Mouse (Mus musculus): Measurements from ENCODE around the gene Ccdc187. TPM values are rescaled to one million over a fixed set of nuclear protein-coding genes. Genes with fewer than 3 reads are reported as not detected.

Ccdc187 gene
- polyA plus RNA-seq, 1 experiment from 2014 or later = 0.19 TPM

DNA sequence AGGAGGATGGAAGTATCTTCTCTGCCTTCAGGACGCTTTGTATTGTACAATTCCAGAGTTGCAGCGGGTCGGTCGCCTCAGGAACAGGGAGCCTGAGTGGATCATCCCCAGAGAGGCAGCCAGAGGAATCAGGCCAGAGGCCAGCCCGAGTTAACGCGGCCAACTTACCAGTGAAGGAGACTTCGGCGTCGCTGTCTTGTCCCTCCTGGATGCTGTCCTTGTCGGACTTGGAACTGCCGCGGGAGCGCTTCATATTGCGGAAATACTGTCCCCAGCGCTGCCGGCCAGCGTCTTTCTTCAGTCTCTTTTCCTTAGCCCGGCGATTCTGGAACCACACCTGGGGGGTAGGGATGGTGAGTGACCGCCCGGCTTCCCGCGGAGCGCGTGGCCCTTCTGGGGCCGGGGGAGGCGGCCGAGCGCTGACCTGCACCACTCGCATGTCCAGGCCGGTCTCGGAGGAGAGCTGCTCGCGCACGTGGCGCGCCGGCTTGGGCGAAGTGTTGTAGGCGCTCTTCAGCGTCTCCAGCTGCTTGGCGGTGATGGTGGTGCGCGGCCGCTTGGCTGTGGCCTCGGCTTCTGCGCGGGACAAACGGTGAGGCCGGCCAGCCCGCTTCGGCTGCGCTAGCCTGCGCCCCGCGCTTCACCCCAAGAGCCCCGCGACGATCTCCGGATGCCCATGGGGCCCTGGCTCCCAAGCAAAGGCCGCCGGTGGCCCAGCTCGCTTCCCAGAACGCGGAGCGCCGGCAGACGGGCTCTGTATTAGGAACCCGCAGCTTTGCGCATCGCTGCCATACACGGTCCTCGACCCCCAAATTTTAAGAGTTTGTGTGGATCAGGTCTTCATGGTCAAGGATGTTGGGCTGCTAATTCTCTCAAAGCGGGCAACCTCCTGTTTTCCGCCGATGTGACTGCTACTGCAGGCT is 92.2 kb downstream of the Ccdc187 start:
- Histone ChIP-seq H3K27me3 (replicated peaks; ENCODE audit: control insufficient read depth, insufficient read depth, low read length) (peaks cover 92% of the 10 kb centered on the region), H3K4me1 (ENCODE audit: control insufficient read depth, insufficient read depth, low read depth, low read length) (peaks cover 21% of the 10 kb centered on the region), H3K27ac (ENCODE audit: low read depth, low read length) (no peak overlapping the region), H3K36me3 (ENCODE audit: control insufficient read depth, insufficient read depth, low read length) (no peaks in the 10 kb centered on the region), H3K4me3 (ENCODE audit: low read length) (peak overlapping the region; percentile 32), H3K9ac (ENCODE audit: low read depth, low read length) (peak overlapping the region; percentile 9), H3K4me2 (ENCODE audit: low read length) (peak overlapping the region; percentile 53), H3K9me3 (ENCODE audit: control insufficient read depth, low read length) (no peaks in the 10 kb centered on the region)
- WGBS = under 1% methylated on average over 75 of the region's 77 CpGs
- ATAC-seq = no peak

DNA sequence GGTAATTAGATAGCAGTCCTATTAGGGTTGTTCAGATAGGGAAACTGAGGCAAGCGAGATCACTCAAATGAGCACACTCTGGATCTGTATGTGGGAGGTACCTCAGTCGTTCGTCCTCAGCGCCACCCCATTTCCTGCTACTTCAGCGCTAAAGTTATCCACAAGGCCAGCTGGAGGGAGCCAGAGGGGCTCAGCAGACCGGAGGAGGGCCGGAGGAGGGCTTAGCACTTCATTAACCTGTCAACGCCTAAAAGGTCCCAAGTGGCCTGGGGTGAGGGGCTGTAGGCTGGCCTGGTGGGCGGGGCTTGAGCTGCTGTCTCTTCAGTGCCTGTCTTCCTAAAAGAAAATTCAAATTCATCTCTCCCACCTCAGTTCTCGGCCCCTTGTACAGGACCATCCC is 95.9 kb downstream of the Ccdc187 start:
- peaks cover 18% of the 10 kb centered on the region for H3K4me1 ChIP-seq (ENCODE audit: control insufficient read depth, insufficient read depth, low read depth, low read length)
- no peak overlapping the region for H3K27ac ChIP-seq (ENCODE audit: low read depth, low read length)
- H3K4me3 ChIP-seq (ENCODE audit: low read length) = no peak overlapping the region
- H3K36me3 ChIP-seq (ENCODE audit: control insufficient read depth, insufficient read depth, low read length) = no peaks in the 10 kb centered on the region
- H3K9ac ChIP-seq (ENCODE audit: low read depth, low read length) = no peak overlapping the region
- no peaks in the 10 kb centered on the region for H3K9me3 ChIP-seq (ENCODE audit: control insufficient read depth, low read length)
- H3K27me3 ChIP-seq (replicated peaks; ENCODE audit: control insufficient read depth, insufficient read depth, low read length) = peaks cover 62% of the 10 kb centered on the region
- WGBS = 3% methylated on average over 10 of the region's 10 CpGs
- ATAC-seq = no peak
- H3K4me2 ChIP-seq (ENCODE audit: low read length) = no peak overlapping the region

DNA sequence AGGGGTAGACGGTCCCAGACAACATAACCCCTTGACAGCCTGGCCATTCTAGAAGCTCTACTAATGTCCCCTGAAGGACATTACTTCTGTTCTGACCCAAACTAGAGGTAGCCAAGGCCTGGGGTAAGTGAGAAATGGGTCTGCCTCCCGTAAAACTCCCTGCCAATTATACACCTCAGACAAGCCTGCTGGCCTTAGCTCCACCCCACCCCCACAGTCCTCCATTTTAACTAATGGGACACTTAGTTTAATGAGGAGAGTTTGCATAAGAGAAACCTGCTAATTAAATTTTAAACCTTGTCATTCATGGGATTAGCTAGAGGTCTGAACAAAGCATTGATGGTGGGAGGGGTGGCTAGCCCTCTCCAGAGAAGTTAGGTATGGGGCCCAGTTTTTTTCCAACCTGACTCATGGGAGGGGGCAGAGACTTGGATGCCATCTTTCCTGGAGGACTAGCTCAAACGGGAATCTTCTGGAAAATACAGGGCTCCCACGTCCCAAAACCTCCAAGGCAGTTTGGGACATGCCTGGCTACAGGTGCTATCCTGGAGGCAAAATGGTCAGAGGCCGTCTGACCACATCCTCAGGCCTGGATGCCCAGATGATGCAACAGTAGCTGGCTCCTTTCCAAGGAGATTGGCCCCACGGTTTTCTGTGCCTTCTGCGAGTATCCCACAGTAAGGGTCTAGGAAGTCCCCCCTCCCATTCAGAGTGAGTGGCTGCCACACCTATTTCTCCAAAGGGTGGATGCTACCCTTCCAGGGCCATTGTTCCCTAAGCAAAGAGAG is 99.6 kb downstream of the Ccdc187 start:
- Histone ChIP-seq H3K9ac (ENCODE audit: low read depth, low read length) (no peak overlapping the region), H3K4me1 (ENCODE audit: control insufficient read depth, insufficient read depth, low read depth, low read length) (peaks cover 6% of the 10 kb centered on the region), H3K4me3 (ENCODE audit: low read length) (no peak overlapping the region), H3K4me2 (ENCODE audit: low read length) (no peak overlapping the region), H3K27ac (ENCODE audit: low read depth, low read length) (no peak overlapping the region), H3K27me3 (replicated peaks; ENCODE audit: control insufficient read depth, insufficient read depth, low read length) (peaks cover 32% of the 10 kb centered on the region), H3K9me3 (ENCODE audit: control insufficient read depth, low read length) (no peaks in the 10 kb centered on the region), H3K36me3 (ENCODE audit: control insufficient read depth, insufficient read depth, low read length) (no peaks in the 10 kb centered on the region)
- no peak for ATAC-seq
- WGBS = 38% methylated on average over 7 of the region's 7 CpGs

Other genes with a start within 250 kb of the Ccdc187 start
- gene Nacc2, start 171.3 kb downstream of the Ccdc187 start, polyA plus RNA-seq (2015; fragmentation: Nextera tagmentation; extraction: Ambion mirVana) = 24.5 and 25.8 TPM in 2 replicates
- 3.3 and 4.5 TPM in 2 replicates for gene Lhx3, start 86.3 kb downstream of the Ccdc187 start, polyA plus RNA-seq (2015; fragmentation: Nextera tagmentation; extraction: Ambion mirVana)
- 15.3 and 16.7 TPM in 2 replicates for gene Qsox2, start 57.0 kb downstream of the Ccdc187 start, polyA plus RNA-seq (2015; fragmentation: Nextera tagmentation; extraction: Ambion mirVana)
- gene Gpsm1, start 21.0 kb upstream of the Ccdc187 start, polyA plus RNA-seq (2015; fragmentation: Nextera tagmentation; extraction: Ambion mirVana) = 177 and 185 TPM in 2 replicates
- gene Dnlz, start 57.6 kb upstream of the Ccdc187 start, polyA plus RNA-seq (2015; fragmentation: Nextera tagmentation; extraction: Ambion mirVana) = 30.1 and 32.6 TPM in 2 replicates
- 1.9 and 2.9 TPM in 2 replicates for gene Card9, start 66.4 kb upstream of the Ccdc187 start, polyA plus RNA-seq (2015; fragmentation: Nextera tagmentation; extraction: Ambion mirVana)
- gene Snapc4, start 86.1 kb upstream of the Ccdc187 start, polyA plus RNA-seq (2015; fragmentation: Nextera tagmentation; extraction: Ambion mirVana) = 29.1 and 36.4 TPM in 2 replicates
- gene Entr1, start 94.8 kb upstream of the Ccdc187 start, polyA plus RNA-seq (2015; fragmentation: Nextera tagmentation; extraction: Ambion mirVana) = 158 and 169 TPM in 2 replicates
- 96.0 and 98.9 TPM in 2 replicates for gene Pmpca, start 94.8 kb upstream of the Ccdc187 start, polyA plus RNA-seq (2015; fragmentation: Nextera tagmentation; extraction: Ambion mirVana)
- 24.9 and 25.6 TPM in 2 replicates for gene Inpp5e, start 114.6 kb upstream of the Ccdc187 start, polyA plus RNA-seq (2015; fragmentation: Nextera tagmentation; extraction: Ambion mirVana)
- 15.4 and 19.3 TPM in 2 replicates for gene Sec16a, start 150.7 kb upstream of the Ccdc187 start, polyA plus RNA-seq (2015; fragmentation: Nextera tagmentation; extraction: Ambion mirVana)
- gene Notch1, start 222.1 kb upstream of the Ccdc187 start, polyA plus RNA-seq (2015; fragmentation: Nextera tagmentation; extraction: Ambion mirVana) = 13.3 and 15.1 TPM in 2 replicates